Mouse (Mus musculus) megakaryocyte progenitor cell, adult 5-6 weeks (primary cell): Measurements from ENCODE around the gene Cc2d2a. TPM values are rescaled to one million over a fixed set of nuclear protein-coding genes. Genes with fewer than 3 reads are reported as not detected.

Experiments used
- ATAC-seq: replicated peaks from 2 replicates; pipeline ENCODE4 v1.8.0; 2016; ENCODE audit warnings: mild to moderate bottlenecking, moderate TSS enrichment, inconsistent platforms; ENCODE audit not compliant: poor library complexity
- total RNA-seq, 2 experiments: library from RNA; stranded (forward) in 1 of 2; stranded (reverse) in 1 of 2; fragments of 157-497, 149-512 nt in 1 of 2; fragments of 200-1000 nt in 1 of 2; gene quantifications; 2 replicates each; pipeline versions ENCODE4 v1.2.3 to v1.2.4; 2015 to 2017

Gene Cc2d2a
- total RNA-seq (2015) (2.7 and 3.5 TPM in 2 replicates), total RNA-seq (2017) (2.4 and 2.5 TPM in 2 replicates)

DNA sequence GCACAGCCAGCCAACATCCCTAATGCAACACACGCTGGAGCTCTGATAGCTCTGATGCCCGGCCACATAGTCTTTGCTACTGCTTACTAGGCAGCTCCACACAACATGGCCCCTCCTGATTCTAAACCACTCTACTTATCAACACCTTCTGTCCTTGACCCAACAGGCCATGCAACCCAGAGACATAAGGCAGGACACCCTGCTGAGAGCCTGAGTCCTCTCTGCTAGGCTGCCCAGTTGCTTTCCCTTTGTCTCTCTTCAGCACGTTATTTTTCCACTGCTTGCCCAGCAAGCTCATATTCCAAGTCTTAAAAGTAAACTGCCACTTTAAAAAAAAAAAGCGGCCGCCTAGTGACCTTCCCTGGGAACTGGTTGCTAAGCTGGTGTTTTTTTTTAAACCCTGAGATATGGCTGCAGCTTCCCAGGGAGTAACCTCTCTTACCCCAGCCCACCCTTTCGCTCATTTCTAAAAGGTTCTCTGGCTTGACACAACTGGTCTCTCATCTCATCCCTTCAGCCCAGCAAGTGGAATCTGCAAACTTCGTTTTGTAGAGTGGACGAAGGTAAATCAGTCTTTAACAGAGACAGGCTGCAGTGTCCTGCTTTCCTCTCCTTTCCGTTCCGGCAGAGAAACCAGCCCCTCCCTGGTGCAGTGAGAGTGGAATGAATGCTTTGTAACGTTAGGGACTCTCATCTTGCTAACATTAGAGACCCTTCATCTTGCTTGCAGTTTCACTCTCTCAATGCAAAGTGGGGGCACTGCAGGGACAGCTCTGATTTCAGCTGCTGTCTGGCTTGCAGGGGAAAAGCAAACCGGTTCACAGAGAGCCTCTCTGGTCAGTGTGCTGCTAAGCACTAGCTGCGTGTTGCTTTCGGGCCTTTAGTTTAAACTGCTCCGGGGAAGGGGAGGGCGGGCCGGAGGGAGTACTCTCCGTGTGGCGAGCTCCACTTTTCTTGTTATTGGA, at the start of gene Cc2d2a:
Gene Cc2d2a (plus strand): TSS at position 350 of the 965 bp plus-strand sequence.
- peak; percentile 58 for ATAC-seq

DNA sequence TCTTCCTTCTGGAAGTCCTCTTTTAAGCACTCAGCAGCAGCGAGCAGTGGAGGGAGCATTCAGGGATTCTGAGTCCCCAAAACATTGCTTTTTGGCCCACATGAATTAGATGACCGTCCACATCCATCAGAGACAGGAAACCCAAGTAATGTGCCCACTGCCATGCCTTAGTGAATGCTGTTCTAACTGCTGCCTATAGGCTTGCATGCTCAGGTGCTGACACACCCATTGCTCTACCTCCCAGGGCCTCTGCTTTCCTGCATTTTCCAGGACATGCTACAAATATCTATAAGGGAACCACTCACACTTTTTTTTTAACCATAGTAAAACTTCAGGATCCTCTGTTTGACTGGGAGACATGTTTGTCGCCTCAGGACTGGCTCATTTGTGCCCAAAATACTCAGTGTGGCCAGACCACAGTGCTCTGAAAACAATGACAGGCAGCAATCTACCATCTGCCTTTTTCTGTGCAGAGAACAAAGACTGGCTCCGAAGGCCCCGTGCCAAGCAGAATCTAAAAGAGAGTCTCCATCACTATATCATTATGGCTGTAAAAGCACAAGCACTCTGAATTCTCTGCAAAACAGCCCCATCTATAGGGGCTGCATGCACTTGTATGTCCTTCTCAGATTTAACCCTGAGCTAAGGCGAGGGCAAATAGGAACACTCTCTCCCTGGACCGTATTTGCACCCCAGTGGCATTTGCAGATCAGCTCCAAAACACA, 40.4 kb upstream of the Cc2d2a start:
- no peak for ATAC-seq

DNA sequence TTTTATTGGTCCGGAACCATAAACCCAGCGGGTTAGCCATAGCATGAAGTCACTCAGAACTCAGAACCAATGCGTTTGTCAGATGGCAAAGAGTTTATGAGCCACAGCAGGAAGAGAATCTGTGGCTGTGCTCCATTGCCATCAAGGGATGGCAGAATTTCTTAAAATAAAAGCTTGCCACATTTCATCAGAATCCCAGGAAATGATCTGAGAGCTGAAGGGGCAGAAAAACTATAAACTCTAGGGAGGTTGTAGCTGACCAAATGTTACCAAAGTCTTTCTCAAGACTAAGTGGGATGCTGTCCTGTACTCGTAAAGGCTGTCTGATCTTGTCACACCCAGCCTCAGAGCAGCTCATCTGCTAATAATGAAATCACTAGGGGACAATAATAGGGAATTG, 36.7 kb upstream of the Cc2d2a start:
- no peak for ATAC-seq

DNA sequence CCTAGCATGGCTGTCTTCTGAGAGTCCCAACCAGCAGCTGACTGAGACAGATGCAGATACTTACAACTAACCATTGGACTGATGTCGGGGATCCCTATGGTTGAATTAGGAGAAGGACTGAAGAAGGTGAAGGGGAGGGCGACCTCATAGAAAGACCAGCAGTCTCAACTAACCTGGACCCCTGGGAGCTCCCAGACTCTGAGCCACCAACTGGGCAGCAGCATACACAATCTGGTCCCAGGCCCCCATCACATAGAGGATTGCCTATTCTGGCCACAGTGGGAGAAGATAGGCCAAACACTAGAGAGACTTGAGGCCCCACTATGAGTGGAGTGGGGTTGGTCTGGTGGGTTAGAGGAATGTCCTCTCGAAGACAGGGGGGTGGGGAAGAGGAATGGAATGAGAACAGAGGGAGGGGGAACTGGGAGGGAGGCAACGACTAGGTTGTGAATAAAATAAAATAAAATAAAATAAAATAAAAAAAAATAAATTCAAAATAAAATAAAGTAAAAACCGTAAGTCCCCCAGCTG, 28.0 kb upstream of the Cc2d2a start:
- ATAC-seq: no peak

DNA sequence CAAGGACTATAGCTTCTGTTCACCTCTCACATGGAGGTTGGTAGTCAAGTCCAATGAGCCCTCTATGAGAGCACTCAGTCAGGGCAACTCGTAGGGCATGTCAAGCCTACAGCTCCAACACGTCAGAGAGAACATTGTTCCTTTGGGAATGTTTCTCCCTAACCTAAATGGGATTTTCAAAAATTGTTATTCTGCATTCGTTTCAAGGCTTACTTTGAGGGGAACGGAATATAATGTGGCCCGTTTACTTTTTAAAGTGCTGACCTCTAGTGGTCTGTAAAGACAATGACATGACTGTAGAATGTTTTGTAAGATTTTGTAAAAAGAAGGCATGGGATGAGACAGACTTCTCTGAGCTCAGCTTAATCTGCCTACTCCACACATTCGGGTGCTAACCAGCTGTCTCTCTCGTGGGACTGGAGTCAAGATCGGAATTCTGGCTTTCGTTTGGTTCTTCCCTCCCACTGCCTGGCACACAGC, 27.5 kb upstream of the Cc2d2a start:
- peak; percentile 78 for ATAC-seq

DNA sequence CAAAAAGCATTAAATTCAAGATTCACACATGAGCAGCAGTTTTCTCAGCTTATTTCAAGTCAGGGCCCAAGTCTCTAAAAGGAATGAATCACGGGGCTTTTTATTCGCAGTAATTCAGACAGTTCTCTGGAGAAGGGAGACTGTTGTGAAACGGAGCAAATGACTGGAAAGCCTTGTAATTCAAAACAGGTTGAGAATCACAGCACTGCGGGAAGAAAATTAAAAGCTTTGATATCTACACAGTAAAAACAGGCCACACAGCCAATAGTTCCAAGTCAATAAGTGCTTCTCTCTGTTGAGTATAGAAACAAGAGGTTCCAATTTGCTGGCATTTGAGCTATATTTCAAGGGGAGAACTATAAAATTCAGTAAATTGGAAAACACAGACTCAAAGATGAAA, 17.1 kb upstream of the Cc2d2a start:
- ATAC-seq: no peak

DNA sequence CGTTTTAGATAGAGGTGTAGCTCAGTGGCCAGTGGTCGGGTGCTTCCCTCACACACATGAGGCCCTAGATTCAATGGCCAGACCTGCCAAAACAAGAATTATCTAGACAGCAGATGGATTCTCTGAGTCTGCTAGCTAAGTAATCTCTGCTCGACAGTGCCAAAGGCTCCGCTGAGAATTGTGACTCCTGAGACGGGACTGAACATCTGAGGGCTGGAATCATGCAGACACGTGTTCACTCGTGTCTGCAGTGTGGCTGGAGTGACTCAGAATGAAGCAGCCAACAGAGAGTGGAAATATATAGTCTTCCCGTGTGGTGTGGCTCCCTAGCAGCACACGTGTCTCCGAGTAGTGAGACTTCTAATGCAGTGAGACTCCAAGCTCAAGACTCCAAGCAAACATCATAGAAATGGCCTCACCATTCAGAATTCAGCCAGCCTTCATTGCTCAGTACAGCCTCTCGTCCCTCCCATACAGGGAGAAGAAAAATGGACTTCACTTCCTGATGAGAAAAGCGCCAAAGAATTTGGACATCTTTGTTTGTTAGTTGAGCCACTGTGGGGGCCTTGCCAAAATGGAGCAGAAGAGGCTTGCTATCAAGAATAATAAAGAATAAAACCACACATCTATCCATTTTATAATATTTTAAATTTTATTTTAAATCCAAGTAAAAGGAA, 14.9 kb upstream of the Cc2d2a start:
- ATAC-seq: no peak

DNA sequence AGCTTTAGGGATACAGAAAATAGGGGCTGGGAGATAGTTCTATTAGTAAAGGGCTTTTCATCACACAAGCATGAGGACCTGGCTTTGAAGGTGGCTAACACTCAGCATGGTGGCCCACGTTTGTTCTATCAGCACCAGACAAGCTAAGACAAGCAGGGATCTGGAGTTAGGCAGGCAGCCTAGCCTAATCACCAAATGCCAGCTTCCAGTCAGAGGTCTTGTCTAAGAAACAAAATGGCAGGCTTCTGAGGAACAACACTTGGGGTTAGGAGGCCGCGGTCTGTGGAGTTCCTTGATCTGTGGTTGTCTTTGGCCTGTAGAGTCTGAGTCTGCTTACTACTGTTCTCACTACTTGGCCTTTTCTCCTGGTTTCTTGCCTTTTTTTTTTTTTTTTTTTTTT, 648 bp upstream of the Cc2d2a start:
- ATAC-seq: no peak

DNA sequence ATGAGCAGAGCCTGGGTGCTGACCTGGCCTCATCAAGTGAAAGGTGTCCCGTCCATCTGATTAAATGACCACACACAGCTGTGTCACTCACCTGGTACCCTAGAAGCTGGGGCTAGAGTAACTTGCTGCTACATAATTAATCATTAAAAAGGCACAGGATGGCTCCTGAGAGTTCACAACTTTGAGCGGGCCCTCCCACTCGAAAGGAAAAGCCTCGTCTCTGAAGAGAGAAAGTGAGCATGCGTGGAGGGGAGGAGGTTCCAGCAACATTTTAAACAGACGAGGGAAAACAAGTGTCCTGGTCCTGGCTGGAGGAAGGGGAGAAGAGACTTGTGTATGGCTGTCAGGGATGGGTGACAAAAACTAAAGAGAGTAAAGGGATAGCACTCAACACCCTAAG, 1.4 kb downstream of the Cc2d2a start:
- ATAC-seq: no peak

DNA sequence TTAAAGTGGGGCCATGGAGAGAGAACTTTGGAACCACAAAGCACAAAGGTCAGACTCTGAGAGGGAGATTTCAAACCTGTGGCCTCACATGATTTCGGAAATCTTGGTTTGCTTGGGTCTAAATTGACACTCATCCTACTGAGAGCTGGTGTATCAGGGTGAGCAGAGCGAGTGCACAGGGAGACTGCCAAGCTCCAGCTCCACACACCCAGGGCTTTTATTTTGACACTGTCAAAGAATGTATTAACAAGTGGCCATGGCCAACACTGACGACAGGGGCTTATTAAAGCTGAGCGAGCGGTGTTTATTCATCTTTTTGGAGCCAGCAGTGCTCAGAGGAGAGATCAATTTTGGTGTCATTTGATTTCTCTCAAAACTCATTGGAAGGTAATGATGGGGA, 3.0 kb downstream of the Cc2d2a start:
- no peak for ATAC-seq

DNA sequence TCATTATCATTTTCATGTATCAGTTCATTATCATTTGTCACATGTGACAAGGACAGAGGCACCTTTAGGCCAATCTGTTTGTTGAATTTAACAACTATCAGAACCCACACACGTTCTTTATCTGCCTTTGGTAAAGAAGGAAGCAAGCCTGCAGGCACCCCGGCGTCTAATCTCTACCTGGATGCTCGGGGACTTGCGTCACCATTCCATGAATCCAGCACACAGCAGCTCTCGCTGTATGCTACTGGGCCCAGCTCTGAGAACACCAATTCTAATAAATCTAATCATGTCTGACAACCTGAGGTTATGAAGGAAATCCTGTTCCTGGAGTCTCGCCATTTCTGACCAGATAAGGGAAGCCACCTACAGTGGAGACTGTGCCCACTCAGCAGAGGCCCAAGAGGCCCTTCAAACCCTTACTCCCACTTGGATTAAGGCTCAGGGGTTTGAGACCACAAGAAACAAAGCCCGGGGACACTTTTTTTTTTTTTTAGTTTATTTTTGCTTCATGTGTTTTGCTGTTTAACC, 7.0 kb downstream of the Cc2d2a start:
- no peak for ATAC-seq

DNA sequence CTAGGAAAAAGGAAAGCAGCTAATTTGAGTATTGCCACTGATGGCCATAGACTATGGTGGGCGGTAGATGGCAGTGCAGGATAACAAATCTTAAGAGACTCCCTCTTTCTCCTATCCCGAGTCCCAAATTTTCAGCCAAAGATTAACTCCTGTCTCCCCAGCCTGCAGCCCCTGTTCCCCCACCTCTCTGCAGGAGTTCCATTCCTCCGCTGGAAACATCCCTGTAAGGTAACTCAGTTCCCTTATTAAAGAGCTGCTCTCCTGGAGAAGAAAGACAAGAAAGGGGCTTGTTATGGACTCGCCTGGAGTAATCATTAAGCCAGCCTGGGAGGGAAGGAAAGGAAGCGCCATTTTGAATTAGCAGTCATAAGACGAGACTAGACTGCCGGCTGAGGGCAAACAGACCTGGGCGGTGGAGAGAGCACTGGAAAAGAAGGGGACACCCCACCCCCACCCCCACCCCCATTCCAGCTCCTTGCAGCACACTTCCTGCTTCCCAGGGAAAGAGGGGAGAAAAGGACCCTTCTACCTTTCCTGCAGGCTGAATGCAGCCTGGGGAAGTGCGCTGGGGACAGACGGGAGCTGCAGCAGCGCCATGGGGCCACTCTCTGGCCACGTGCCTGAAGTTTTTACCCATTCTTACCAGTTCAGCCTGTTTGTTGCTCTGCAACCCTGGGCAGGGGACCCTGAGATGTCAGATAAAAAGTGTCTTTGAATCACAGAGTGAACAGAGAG, 10.2 kb downstream of the Cc2d2a start:
- ATAC-seq: peak; percentile 80

DNA sequence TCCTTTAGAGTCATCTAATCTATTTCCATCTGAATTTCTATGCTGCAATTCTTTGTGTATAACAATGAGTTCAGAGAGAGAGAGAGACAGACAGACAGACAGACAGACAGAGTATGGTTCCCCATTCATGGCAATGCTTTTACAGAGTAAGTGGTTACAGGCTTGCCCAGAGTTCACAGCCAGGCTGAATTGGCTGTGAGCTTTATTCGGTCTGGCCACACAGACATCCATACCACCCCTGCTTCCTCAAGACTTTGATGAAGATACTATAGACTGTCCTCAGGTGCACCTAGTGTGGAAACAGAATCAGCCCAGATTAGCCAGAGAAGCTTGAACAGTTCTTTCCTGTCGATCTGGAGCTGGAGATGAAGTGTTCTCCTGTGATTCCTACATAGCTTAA, 10.9 kb downstream of the Cc2d2a start:
- ATAC-seq: no peak

DNA sequence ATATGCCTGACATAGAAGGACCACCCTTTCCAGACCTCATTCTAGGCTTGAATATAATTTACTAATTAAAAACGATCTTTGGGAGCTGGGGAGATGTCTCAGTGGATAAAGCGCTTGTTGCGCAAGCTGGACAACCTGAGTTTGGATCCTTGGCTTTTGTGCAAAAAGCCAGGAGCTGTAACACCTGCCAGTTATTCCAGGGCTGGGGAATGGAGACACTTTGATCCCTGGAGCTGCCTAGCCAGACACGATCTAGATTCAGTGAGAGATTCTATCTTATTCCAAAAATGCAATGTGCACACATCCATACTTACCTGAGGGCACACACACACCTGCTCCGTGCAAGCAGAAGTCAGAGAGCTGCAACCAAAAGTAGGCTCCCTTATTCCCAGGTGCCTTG, 23.3 kb downstream of the Cc2d2a start:
- ATAC-seq: no peak

DNA sequence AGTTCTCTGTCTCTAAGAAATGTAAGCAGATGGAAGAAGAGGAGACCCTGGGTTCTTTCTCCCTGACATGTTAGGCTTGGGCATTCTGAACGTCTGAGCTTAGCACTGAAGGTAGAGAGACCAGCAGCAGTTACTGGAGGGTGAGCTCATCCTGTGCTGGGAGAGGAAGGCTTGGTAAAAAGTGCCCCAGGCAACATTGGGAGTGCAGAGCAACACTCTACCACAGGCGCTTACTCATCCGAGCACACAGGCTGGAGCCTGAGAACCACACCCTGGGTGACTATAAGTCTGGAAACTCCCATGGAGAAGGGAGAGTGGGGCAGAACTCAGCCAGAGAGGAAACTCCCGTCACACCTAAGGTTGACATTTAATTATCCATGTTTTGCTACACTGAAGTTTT, 30.3 kb downstream of the Cc2d2a start:
- no peak for ATAC-seq

DNA sequence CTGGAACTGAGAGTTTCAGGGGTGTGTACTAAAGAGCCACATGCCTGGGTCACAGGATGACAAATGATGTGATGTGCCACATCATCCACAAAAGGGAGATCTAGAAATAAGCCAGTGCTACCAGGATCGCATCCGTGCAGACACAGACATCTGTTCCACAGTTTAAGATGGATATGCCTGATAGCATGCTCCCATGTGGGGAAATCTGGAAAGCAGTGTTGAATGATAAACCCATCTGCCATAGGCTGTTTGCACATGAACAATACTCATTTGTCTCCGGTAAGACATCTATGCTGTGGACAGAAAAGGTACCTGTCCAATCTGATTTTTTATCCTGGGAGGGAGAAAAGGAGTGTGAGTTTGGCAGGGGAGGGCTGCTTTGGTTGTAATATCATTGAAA, 35.0 kb downstream of the Cc2d2a start:
- no peak for ATAC-seq

DNA sequence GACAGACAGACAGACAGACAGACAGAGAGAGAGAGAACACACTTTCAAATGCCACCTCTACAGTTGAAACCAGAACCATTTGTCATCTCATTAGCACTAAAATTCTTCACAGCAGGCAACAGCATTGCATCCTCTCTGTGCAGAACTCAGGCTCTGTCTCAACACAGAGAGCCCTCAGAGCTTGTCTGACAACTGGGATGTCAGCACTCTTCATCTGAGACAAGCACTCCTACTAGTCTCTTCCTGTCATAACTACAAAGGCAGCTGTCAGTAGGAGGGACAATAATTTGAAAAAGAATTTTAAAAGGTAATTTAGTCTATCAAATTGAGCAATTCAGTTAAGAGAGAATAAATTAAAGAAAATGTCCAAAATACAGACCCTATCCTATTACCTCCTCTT, 37.1 kb downstream of the Cc2d2a start:
- ATAC-seq: no peak

DNA sequence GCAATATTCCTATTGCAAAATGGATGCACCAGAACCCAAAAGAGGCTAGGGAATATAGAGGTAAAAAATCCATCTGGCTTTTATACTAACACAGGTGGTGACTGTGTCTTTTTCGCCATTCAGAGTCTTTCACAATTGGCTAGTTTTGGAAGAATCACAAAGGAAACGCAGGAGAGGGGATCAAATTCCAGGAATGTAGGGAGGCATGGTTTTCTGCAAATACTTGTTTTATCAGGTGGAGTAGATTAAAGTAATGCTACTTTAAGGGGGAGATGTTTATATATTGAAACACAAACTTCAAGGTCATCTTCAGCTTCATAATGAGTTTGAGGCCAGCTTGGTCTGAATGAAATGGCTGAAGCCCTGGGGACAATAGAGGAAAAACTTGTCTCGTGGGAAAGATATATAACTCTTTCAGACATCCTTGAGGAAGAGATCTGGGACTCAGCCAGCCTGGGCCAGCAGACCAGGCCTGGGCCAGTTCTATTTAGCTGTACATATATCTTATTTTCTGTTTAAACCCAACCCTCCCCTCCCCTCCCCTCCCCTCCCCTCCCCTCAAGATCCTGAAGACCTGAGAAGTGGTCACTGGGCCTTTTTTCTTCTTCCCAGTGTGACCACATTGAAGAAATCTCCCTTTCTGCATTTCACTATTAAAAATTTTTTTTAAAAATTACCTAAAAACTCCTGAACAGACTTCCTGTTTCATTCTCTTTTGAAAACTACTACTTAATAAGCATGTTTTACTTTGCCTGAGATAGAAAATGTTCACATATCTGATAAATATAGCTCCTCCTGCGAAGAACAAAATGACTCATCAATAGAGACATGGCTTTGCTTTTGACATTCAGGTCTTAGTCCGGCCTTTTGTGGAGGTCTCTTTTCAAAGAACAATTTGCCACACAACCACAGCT, 59.6 kb downstream of the Cc2d2a start:
- ATAC-seq: no peak

DNA sequence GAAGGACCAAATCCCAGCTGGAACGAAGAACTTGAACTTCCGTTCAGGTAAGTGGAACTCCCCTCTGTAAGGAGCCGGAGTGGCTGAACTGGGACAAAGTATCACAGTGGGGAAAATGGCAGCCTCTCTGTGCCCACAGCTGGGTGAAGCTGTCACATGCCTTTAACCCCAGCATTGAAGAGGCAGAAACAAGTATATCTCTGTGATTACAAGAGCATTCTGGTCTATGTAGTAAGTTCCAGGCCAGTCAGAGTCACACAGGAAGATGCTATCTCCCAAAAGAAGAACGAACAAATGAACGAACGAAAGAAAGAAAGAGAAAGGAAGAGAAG, 60.3 kb downstream of the Cc2d2a start:
- ATAC-seq: no peak
